Mouse (Mus musculus): ENCODE results near the gene Tox2. TPM values are rescaled to one million over a fixed set of nuclear protein-coding genes. Genes with fewer than 3 reads are reported as not detected.

Gene Tox2
- polyA plus RNA-seq, 1 experiment from 2014 or later: 22.9 TPM

GRCm38 (mm10) chr2:163285762-163286161 is 82.8 kb downstream of the Tox2 start:
- Histone ChIP-seq H3K4me3 (replicated peaks; ENCODE audit: low read length) (no peak overlapping the region), H3K27me3 (replicated peaks; ENCODE audit: control insufficient read depth, insufficient read depth, low read length) (peaks cover 18% of the 10 kb centered on the region), H3K4me2 (ENCODE audit: low read length) (no peak overlapping the region), H3K27ac (ENCODE audit: low read length) (no peak overlapping the region), H3K9me3 (ENCODE audit: control insufficient read depth, low read length) (no peaks in the 10 kb centered on the region), H3K9ac (replicated peaks; ENCODE audit: low read depth, low read length) (no peak overlapping the region), H3K4me1 (replicated peaks; ENCODE audit: control insufficient read depth, insufficient read depth, low read length) (peaks cover 12% of the 10 kb centered on the region), H3K36me3 (ENCODE audit: control insufficient read depth, insufficient read depth) (no peaks in the 10 kb centered on the region)
- ATAC-seq: no peak
- WGBS: 60% methylated on average over 7 of the region's 7 CpGs

GRCm38 (mm10) chr2:163288881-163289379 is 86.0 kb downstream of the Tox2 start:
- Histone ChIP-seq H3K4me2 (ENCODE audit: low read length) (peak overlapping the region; percentile 25), H3K9ac (replicated peaks; ENCODE audit: low read depth, low read length) (0 out of 2 replicates have a peak overlapping the region, but pooled peaks have one; percentile 18), H3K27ac (ENCODE audit: low read length) (peak overlapping the region; percentile 38; the same call in 1 of the 2 replicates)

GRCm38 (mm10) chr2:163296999-163297630 is 94.2 kb downstream of the Tox2 start:
- Histone ChIP-seq H3K9me3 (ENCODE audit: control insufficient read depth, low read length) (no peaks in the 10 kb centered on the region), H3K27me3 (replicated peaks; ENCODE audit: control insufficient read depth, insufficient read depth, low read length) (peaks cover 11% of the 10 kb centered on the region), H3K27ac (ENCODE audit: low read length) (no peak overlapping the region), H3K4me3 (replicated peaks; ENCODE audit: low read length) (no peak overlapping the region), H3K4me1 (replicated peaks; ENCODE audit: control insufficient read depth, insufficient read depth, low read length) (peaks cover 45% of the 10 kb centered on the region), H3K9ac (replicated peaks; ENCODE audit: low read depth, low read length) (no peak overlapping the region; the same call in 1 of the 2 replicates), H3K4me2 (ENCODE audit: low read length) (peak overlapping the region; percentile 4; the same call in 1 of the 2 replicates), H3K36me3 (ENCODE audit: control insufficient read depth, insufficient read depth) (no peaks in the 10 kb centered on the region)
- peak; percentile 81 for ATAC-seq
- 10% methylated on average over 11 of the region's 11 CpGs for WGBS

More at GRCm38 (mm10) chr2:163288881-163289379, 86.0 kb downstream of the Tox2 start:
- H3K9me3 ChIP-seq (ENCODE audit: control insufficient read depth, low read length): no peaks in the 10 kb centered on the region
- H3K4me1 ChIP-seq (replicated peaks; ENCODE audit: control insufficient read depth, insufficient read depth, low read length): peaks cover 12% of the 10 kb centered on the region
- 20% methylated on average over 21 of the region's 21 CpGs for WGBS
- H3K4me3 ChIP-seq (replicated peaks; ENCODE audit: low read length): 0 out of 2 replicates have a peak overlapping the region, but pooled peaks have one; percentile 17
- ATAC-seq: peak; percentile 39; the same call in 1 of the 2 replicates
- no peaks in the 10 kb centered on the region for H3K36me3 ChIP-seq (ENCODE audit: control insufficient read depth, insufficient read depth)
- peaks cover 22% of the 10 kb centered on the region for H3K27me3 ChIP-seq (replicated peaks; ENCODE audit: control insufficient read depth, insufficient read depth, low read length)

GRCm38 (mm10) chr2:163300069-163301060 is 97.4 kb downstream of the Tox2 start:
- Histone ChIP-seq H3K4me1 (replicated peaks; ENCODE audit: control insufficient read depth, insufficient read depth, low read length) (peaks cover 58% of the 10 kb centered on the region), H3K9me3 (ENCODE audit: control insufficient read depth, low read length) (no peaks in the 10 kb centered on the region), H3K36me3 (ENCODE audit: control insufficient read depth, insufficient read depth) (no peaks in the 10 kb centered on the region), H3K4me2 (ENCODE audit: low read length) (no peak overlapping the region), H3K9ac (replicated peaks; ENCODE audit: low read depth, low read length) (no peak overlapping the region), H3K27ac (ENCODE audit: low read length) (no peak overlapping the region), H3K27me3 (replicated peaks; ENCODE audit: control insufficient read depth, insufficient read depth, low read length) (peaks cover 14% of the 10 kb centered on the region), H3K4me3 (replicated peaks; ENCODE audit: low read length) (no peak overlapping the region)
- ATAC-seq: peak; percentile 36
- 24% methylated on average over 14 of the region's 14 CpGs for WGBS

DNA sequence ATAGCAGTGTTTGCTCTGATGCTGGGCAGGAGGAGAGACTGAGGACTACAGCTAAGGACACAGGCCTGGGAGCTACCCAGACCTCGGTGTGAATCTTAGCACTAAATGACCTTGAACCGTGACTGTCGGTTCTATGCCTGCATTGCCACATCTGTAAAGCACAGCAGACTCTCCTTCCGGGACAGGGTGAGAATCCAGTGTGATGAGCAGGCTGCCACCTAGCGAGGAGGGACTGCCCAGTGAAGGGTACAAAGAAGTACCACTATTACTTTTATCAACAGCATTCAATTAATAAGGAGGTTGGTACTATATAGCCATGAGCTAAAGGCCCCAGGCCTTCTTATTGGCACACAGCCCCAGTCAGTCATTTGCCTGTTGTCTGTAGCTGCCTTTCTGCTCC is 98.7 kb downstream of the Tox2 start:
- peaks cover 53% of the 10 kb centered on the region for H3K4me1 ChIP-seq (replicated peaks; ENCODE audit: control insufficient read depth, insufficient read depth, low read length)
- 62% methylated on average over 5 of the region's 5 CpGs for WGBS
- H3K27me3 ChIP-seq (replicated peaks; ENCODE audit: control insufficient read depth, insufficient read depth, low read length): peaks cover 5% of the 10 kb centered on the region; the same call in 1 of the 2 replicates
- H3K4me3 ChIP-seq (replicated peaks; ENCODE audit: low read length): no peak overlapping the region
- no peaks in the 10 kb centered on the region for H3K9me3 ChIP-seq (ENCODE audit: control insufficient read depth, low read length)
- no peak for ATAC-seq
- no peak overlapping the region for H3K4me2 ChIP-seq (ENCODE audit: low read length)
- H3K9ac ChIP-seq (replicated peaks; ENCODE audit: low read depth, low read length): no peak overlapping the region
- no peaks in the 10 kb centered on the region for H3K36me3 ChIP-seq (ENCODE audit: control insufficient read depth, insufficient read depth)
- no peak overlapping the region for H3K27ac ChIP-seq (ENCODE audit: low read length)

DNA sequence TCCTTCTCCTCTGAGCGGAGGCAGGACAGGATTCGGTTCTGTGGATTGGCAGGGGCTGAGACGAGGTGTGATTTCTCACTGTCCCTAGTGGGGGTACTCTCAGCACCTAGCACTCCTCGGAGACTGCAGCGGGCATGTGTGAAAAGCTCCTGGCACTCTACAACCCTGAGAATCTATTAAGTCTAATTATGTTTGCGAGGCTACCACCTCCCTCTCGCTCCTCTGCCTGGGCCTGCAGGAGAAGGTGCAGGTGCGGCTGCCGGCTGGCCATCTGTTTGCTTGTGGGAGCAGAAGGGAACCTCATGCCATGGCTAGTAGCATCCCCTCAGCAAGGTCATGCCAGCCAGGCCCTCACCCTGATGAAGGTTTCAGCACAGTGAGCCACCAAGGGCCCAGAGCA is 100.1 kb downstream of the Tox2 start:
- peak; percentile 56 for ATAC-seq
- H3K9me3 ChIP-seq (ENCODE audit: control insufficient read depth, low read length): no peaks in the 10 kb centered on the region
- no peak overlapping the region for H3K9ac ChIP-seq (replicated peaks; ENCODE audit: low read depth, low read length)
- peaks cover 39% of the 10 kb centered on the region for H3K4me1 ChIP-seq (replicated peaks; ENCODE audit: control insufficient read depth, insufficient read depth, low read length)
- H3K4me2 ChIP-seq (ENCODE audit: low read length): no peak overlapping the region
- peaks cover 5% of the 10 kb centered on the region; the same call in 1 of the 2 replicates for H3K27me3 ChIP-seq (replicated peaks; ENCODE audit: control insufficient read depth, insufficient read depth, low read length)
- H3K4me3 ChIP-seq (replicated peaks; ENCODE audit: low read length): no peak overlapping the region
- H3K36me3 ChIP-seq (ENCODE audit: control insufficient read depth, insufficient read depth): no peaks in the 10 kb centered on the region
- 22% methylated on average over 9 of the region's 9 CpGs for WGBS
- no peak overlapping the region for H3K27ac ChIP-seq (ENCODE audit: low read length)

DNA sequence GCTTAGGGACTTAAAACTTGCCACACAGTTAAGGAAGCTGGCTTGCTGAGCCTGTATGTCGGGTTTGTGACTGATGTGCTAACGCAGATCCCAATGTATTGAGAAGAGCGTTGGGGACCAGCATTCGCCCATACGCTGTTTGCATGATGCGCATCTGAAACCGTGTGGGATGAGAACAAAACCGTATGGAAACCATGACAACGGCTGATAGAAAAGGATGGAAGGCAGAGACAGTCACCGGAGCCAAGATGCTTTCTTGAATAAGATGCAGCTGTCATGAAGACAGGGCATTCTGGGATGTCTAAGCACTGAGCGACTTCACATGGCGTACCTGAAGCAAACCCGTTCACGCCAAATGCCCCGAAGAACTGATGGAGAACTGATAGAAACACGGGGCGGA is 106.5 kb downstream of the Tox2 start:
- Histone ChIP-seq H3K27me3 (replicated peaks; ENCODE audit: control insufficient read depth, insufficient read depth, low read length) (no peaks in the 10 kb centered on the region), H3K4me3 (replicated peaks; ENCODE audit: low read length) (no peak overlapping the region), H3K9ac (replicated peaks; ENCODE audit: low read depth, low read length) (no peak overlapping the region), H3K27ac (ENCODE audit: low read length) (no peak overlapping the region), H3K36me3 (ENCODE audit: control insufficient read depth, insufficient read depth) (no peaks in the 10 kb centered on the region), H3K4me2 (ENCODE audit: low read length) (no peak overlapping the region), H3K4me1 (replicated peaks; ENCODE audit: control insufficient read depth, insufficient read depth, low read length) (peaks cover 5% of the 10 kb centered on the region; the same call in 1 of the 2 replicates), H3K9me3 (ENCODE audit: control insufficient read depth, low read length) (no peaks in the 10 kb centered on the region)
- peak; percentile 71; the same call in 1 of the 2 replicates for ATAC-seq
- 66% methylated on average over 17 of the region's 17 CpGs for WGBS

DNA sequence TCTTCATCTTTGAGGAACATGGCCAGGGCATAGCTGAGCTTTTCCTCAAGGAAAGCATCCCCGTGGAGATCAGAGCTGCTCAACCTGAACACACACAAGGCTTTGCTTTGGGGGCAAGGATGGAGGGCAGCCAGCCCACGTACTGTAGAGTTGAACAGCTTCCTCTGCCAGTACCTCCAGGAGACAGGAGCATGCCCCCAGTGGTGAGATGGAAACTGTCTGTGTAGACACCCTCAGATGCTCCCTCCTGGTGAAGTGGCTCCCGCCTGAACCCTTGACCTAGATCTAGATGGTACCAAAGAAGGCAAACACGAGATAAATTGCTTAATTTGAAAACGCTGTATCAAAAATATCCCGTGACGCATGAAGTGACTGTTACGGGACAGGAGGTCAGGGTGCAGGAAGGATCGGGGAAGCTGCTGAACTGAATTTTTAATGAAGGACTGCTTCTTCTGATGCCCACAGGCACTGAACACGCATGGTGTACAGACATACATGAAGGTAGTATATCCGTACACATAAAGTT is 107.3 kb downstream of the Tox2 start:
- WGBS: 81% methylated on average over 11 of the region's 11 CpGs
- Histone ChIP-seq H3K27ac (ENCODE audit: low read length) (no peak overlapping the region), H3K4me2 (ENCODE audit: low read length) (no peak overlapping the region), H3K4me3 (replicated peaks; ENCODE audit: low read length) (no peak overlapping the region), H3K27me3 (replicated peaks; ENCODE audit: control insufficient read depth, insufficient read depth, low read length) (no peaks in the 10 kb centered on the region; the same call in 1 of the 2 replicates), H3K9ac (replicated peaks; ENCODE audit: low read depth, low read length) (no peak overlapping the region), H3K4me1 (replicated peaks; ENCODE audit: control insufficient read depth, insufficient read depth, low read length) (peaks cover 5% of the 10 kb centered on the region; the same call in 1 of the 2 replicates), H3K36me3 (ENCODE audit: control insufficient read depth, insufficient read depth) (no peaks in the 10 kb centered on the region), H3K9me3 (ENCODE audit: control insufficient read depth, low read length) (no peaks in the 10 kb centered on the region)
- ATAC-seq: no peak

Data from forebrain, embryonic 16.5 days (tissue).